Mouse (Mus musculus): ENCODE measurements around the gene Glmp.

- TF ChIP-seq CTCF (IDR thresholded peaks at IDR 0.05; ENCODE audit: low read depth, low read length) (no peak), POLR2A (IDR thresholded peaks at IDR 0.05; ENCODE audit: extremely low read depth, insufficient read depth, low read length) (no peak)
Observed at GRCm38 (mm10) chr3:88287110-88287509, 37.7 kb upstream of the Glmp start, which contains the start of gene Gm38392.

All from liver, adult 2 months (tissue).